Mouse (Mus musculus) heart, adult 18-20 months (tissue): Measurements from ENCODE around the gene Gpr173. TPM values are rescaled to one million over a fixed set of nuclear protein-coding genes. Genes with fewer than 3 reads are reported as not detected.
"Not testable (repeated sequence)": the region's sequence is repeated elsewhere in the genome, so short reads cannot be mapped to it uniquely, and the experiment has no call there.

Experiments
- DNase-seq, 2 experiments: peaks; one replicate each; pipeline ENCODE4 v3.0.0; 2021 to 2022; ENCODE audit warnings: mixed read lengths in 1 of 2
- long read RNA-seq, 2 experiments: library from polyadenylated mRNA; stranded (forward); transcript quantifications; one replicate each; pipeline ENCODE4 v2.0.0; 2021
- total RNA-seq, 2 experiments: library from RNA; stranded (reverse); gene quantifications; 2 replicates each; pipeline ENCODE4 v1.2.3; 2021

Gpr173 gene
- under 1 TPM; 0.51 to 0.74 TPM for total RNA-seq
- long read RNA-seq, experiment 1: 0 reads
- long read RNA-seq, experiment 2: 0 reads

- DNase-seq: peak; percentile 38 to 52
Measured at GRCm38 (mm10) chrX:152368397-152369273, at the start of gene Gpr173. Gpr173 (minus strand) TSS chrX:152368704.

- DNase-seq: no peak
Measured at GRCm38 (mm10) chrX:152403251-152403650, 34.7 kb upstream of the Gpr173 start.

GRCm38 (mm10) chrX:152400096-152400495 is 31.6 kb upstream of the Gpr173 start:
- DNase-seq: no peak

DNA sequence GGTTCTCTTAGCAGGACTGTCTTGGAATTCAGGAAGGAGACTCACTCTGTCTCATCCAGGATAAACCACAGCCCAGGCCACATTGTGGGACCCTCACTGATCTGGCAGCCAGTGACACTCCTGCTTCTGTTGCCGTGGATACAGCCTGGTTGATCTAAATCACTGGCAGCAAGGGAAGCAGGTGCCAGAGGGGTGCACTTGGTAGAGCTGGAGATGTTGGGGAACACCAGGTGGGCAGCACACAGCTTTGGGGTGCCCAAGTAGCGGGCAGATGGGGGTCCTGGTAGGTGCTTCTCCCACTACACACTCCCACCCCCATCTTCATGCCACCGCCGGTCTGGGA is 479 bp downstream of the Gpr173 start:
- no peak for DNase-seq

- DNase-seq: peak; percentile 12 to 18
Measured at GRCm38 (mm10) chrX:152366418-152366817, 2.1 kb downstream of the Gpr173 start.

DNA sequence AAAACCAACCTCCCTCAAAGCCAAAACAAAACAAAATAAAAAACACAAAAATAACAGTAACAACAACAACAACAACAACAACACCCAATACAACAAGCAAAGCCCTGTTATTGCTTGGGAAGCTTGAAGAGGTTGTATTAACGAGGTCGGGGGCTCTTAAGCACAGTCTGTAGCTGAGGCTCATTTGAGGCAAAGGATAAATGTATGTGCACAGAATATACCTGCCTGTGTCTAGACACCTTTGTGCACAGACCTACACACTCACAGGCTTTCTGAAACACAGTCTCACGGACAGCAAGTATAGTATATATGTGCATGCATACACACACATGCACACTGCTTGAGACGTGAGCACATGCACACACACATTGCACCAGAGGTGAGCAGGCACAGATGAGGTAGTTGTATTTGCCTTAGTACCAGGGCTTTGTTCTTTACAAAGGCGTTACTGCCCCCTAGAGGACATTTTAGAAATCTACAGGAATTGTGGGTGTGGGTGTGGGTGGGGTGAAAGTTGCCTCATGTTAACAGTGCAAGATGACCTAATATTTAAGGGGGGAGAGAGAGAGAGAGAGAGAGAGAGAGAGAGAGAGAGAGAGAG is 15.9 kb downstream of the Gpr173 start:
- peak; percentile 47 to 70 for DNase-seq

- DNase-seq: no peak
Measured at GRCm38 (mm10) chrX:152347041-152347440, 21.5 kb downstream of the Gpr173 start.

DNA sequence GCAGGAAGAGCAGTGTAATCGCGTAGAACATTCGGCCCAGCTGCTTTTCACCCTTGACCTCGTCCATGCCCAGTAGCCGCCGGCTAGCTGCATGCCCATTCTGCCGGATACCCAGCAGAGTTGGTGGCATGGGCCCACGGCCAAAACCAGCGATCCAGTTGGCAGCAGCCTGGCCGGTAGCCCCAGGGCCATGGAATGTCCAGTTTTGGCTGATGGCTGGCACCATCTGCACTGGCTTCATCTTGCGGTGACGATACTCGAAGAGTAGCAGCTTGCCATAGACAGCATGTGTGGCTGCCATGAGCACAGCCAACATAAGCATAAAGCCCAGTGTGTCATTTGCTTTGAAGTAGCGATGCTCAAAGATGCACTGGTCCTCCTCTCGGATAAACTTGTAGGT is 21.9 kb downstream of the Gpr173 start:
- no peak for DNase-seq

- DNase-seq: no peak
Measured at GRCm38 (mm10) chrX:152342903-152343302, 25.6 kb downstream of the Gpr173 start.

GRCm38 (mm10) chrX:152342358-152342901 is 26.1 kb downstream of the Gpr173 start, which contains the start of gene Tspyl2:
Tspyl2 (minus strand) TSS chrX:152342425.
- DNase-seq: peak; percentile 90 to 96

- DNase-seq: no peak
Measured at GRCm38 (mm10) chrX:152341496-152341895, 27.0 kb downstream of the Gpr173 start.

- DNase-seq: peak; percentile 92 to 95
Measured at GRCm38 (mm10) chrX:152336546-152337332, 31.8 kb downstream of the Gpr173 start.

- DNase-seq: not testable (repeated sequence)
Measured at GRCm38 (mm10) chrX:152336123-152336522, 32.4 kb downstream of the Gpr173 start.

DNA sequence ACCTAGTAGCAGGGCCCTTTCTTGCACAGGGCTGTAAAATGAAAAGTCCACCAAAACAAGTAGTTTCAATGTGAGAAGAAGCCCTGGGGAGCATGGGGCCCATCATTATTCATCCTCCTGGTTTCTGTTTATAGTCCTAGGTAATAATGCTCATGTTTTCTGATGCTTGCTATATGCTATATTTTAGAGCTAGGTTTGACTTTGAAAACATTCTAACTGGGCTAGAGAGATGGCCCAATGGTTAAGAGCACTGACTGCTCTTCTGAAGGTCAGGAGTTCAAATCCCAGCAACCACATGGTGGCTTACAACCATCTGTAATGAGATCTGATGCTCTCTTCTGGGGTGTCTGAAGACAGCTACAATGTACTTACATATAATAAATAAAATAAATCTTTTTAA is 39.1 kb downstream of the Gpr173 start:
- not testable (repeated sequence) for DNase-seq

DNA sequence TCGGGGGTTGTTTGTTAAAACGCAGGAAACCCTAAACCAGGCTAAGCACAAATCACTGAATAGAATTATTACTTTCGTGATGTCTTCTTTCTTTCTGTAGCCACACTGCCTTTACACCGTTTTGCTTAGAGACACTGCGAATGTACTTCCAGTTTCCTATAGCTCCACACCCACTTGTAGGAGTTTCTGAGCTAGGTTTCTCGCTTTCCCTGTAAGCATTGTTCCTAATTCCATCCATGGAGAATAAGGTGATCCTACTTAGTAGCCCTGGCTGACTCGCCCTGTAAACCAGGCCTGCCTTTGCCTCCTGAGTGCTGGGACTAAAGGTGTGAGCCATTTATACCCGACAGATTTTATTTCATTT is 40.8 kb downstream of the Gpr173 start:
- no peak for DNase-seq

- peak; percentile 81 to 91 for DNase-seq
Measured at GRCm38 (mm10) chrX:152326996-152327688, 41.4 kb downstream of the Gpr173 start, which contains the start of gene Kantr. Kantr (minus strand) TSS chrX:152327495.

DNA sequence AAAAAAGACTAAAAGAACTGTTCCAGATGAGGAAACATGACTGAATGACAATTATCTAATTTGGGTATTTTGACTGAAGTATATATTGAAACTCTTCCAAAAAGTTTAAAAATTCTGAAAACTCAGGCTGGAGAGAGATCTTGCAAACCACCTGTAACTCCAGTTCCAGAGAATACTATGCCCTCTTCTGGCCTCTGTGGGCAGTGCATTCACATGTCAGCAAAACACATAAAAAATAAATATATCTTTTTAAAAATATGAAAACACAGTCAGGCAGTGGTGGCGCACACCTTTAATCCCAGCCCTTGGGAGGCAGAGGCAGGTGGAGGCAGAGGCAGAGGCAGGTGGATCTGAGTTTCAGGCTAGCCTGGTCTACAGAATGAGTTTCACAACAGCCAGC is 44.9 kb downstream of the Gpr173 start:
- DNase-seq: no peak

- no peak for DNase-seq
Measured at GRCm38 (mm10) chrX:152322776-152323175, 45.7 kb downstream of the Gpr173 start.

DNA sequence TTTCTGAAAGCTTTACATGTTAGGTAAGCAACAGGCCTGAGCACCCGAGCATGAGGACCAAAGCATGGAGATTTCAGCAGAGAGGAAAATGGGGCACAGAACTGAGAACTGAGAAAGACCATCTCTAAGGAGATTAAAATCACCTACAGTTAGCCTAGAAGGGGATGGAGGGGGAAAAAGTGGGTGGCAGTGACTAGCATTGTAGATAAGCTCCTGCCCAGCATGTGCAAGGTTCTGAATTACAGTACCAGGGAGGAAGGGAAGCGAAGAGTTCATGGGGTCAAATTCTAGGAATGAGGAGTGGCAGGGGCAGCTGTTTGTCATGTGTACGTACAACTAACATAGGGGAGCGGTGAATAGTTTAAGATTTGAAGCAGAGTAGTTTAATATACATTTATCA is 48.0 kb downstream of the Gpr173 start:
- no peak for DNase-seq

GRCm38 (mm10) chrX:152307942-152308341 is 60.6 kb downstream of the Gpr173 start:
- DNase-seq: peak in 1 of 2 experiments; percentile 64

DNA sequence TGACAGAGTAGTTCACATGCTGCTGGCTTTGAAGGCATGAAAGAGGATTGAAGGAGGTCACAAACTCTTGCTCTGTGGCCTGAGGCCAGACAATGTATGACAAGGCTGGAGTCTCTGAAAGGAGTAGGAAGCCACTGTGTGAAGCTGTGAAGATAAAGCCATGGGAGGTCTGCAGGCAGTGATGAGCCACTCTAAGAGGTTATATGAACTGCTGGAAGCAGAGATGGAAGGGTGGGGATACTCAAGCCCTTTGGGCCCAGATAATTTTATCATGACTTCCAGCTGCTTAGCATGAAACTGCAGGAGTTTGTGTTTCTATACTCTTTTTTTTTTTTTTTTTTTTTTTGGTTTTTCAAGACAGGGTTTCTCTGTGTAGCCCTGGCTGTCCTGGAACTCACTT is 61.1 kb downstream of the Gpr173 start:
- no peak for DNase-seq

DNA sequence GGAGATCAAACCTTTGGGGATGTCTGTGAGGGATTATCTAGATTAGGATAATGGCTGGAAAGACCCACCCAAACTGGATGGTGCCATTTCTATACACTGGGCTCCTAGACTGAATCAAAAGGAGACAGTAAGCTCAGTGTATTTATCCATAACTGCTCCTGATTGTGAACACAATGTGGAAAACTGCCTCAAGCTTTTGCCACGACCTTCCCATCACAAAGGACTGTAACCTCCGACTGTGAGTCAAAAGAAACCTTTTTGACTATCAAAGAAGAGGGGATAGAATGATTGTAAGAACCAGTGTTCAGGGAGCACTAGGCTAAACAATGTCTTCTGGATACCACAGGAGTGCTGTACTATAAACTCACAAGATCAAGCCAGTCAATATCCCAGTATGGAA is 62.3 kb downstream of the Gpr173 start:
- no peak for DNase-seq
